Mouse (Mus musculus) activated CD4-positive, CD25-positive, alpha-beta regulatory T cell (primary cell): Measurements from ENCODE around the gene Cox6b2. TPM values are rescaled to one million over a fixed set of nuclear protein-coding genes. Genes with fewer than 3 reads are reported as not detected.

Experiments used
- polyA plus RNA-seq, 2 experiments: library from polyadenylated mRNA; unstranded; fragments of 100-300 nt; shearing (Covaris generic); gene quantifications; one replicate each; pipeline ENCODE4 v1.2.1; 2017

Gene Cox6b2
- 1 to 10 TPM; 3.0 to 9.5 TPM for polyA plus RNA-seq

DNA sequence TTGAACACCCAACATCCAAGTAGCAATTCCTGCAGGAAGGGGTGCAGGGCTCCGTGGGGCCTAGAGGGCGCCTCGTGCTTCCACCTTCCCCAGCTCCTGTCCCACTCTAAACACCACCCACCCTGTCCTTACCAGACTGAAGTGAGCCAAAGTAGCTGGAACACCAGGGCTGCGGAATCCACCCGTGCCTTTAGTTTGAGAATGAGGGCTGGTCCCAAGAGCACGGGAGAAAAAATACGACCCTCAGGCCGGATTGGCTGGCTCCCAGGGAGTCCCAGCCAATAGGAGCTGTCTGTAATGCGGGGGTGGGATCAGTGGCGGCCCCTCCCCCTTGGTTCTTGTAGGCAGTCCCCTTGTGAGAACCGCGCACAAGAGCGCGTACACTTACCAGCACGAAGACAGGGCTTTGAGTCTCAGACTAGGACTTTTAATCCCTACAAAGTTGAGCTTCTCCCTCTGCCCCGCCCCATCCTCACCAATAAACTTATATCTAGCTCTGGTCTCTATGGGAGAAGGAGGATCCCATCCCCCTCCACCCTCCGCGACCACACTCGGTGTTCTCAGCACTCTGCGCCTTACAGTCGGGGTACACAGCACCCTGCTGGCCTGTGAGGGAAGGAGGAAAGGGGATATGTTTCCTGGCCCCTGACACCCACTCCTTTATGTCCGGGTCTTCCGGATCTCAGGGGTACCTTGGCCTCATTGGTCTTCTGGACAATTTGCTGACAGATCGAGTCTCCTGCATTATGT lies at the start of gene Cox6b2:
Gene Cox6b2, minus strand, starts transcription at position 274 of the 750 bp plus-strand sequence.

DNA sequence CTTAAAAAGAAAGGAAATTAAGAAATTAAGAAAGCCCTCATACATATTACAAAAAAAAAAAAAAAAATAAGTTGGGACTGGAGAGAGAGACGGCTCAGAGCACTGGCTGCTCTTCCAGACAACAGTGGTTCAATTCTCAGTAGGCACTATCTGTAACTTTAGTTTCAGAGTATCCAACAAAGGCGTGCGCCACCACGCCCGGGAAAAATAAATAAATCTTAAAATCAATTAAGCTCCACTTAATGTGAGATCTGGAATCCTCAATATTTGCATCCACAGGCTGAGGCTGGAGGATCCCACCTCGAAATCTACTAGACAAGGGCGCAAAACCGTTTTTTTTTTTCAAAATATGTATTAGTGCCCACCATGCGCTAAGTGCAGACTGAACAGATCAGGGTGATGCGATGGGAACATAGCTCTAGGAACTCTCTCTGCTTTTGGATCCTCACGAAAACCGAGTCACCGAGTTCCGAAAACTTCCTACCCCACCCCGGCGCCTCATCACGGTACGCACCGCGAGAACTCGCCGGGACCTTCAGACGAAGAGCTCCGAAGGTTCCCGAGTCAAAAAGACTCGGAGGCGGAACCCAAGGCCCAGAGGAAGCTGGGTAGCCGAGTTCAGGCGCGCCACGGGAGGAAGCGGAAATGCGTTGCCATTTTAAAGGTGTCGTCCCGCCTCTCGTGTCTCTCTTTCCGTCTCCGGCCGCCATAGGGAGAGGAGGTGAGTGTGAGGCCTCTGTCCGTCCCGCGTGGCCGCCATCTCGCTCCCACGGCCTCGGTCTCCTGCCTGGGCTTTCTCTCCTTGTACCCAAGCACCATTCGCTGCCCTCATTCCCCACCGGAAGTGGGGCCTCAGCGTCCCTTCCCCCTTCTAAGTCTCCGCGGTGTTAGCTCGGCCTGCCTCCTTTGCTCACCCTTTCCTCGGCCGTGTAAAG lies 39.7 kb upstream of the Cox6b2 start, which contains the start of gene Rpl28:
Gene Rpl28, plus strand, starts transcription at position 597 of the 935 bp plus-strand sequence.

DNA sequence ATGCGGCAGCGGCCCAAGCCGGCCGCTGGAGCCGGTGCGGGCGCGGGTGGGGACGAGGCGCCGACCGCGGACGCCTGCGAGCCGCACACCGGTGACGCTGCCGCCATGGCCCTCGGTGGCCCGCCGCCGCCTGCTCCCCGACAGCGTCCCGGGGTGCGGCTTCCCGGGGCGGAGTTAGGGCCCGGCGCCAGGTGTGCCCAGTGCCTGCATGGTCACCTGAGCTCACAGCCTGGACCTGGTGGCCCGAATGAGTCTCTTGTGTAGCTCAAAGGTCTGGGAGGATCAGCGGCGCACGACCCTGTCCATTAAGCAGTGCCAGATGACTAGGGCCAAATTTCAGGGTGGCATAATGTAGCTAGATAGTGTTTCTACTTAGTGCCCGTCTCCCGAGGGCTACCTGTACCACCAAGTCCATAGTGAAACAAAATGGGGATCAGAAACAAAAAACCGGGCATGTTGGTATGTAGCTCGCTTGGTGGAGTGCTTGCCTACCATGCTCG lies 36.6 kb upstream of the Cox6b2 start, which contains the start of gene Tmem238:
Gene Tmem238, minus strand, starts transcription at position 221 of the 500 bp plus-strand sequence.

DNA sequence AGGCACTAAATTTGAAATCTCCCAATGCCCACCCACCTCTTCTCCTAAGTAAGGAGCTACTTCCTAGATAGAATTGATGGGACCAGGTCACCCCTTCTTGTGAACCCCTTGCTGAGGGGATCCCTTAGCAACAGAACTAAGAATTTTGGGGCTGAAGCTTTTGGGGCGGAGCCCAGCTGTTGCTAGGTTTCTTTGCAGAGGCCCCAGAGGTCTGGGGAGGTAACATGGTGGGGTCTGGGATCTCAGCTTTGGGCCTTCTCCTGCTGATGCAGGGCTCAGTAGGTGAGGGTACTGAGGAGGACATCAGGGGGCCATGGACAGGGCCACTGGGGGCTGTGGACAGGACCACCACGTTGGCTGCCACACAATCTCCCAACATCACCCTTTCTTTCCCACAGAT lies 29.9 kb upstream of the Cox6b2 start, which contains the start of the genes Il11 and Tmem190:
Gene Il11, minus strand, starts transcription at position 101 of the 400 bp plus-strand sequence.
Gene Tmem190, plus strand, starts transcription at position 179 of the 400 bp plus-strand sequence.

DNA sequence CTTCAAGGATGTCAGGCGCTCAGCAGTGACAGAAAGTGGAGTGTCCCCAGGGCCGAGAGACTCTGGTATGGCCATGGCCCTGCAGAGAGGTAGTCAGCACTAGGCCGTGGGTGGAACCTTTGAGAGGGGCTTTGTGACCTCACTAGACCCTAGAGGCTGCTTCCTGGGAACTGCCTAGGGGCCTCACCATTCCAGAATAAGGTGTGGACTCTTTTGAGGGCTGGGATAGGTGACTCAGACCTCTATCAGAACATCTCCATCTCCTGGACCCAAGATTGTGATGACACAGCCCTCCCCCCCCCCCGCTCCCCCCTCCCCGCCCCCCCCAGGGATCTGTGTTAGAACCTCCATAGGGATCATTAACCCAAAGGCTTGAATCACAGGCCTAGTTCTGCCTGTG lies 18.3 kb upstream of the Cox6b2 start, which contains the start of gene Fam71e2:
Gene Fam71e2, minus strand, starts transcription at position 101 of the 400 bp plus-strand sequence.

DNA sequence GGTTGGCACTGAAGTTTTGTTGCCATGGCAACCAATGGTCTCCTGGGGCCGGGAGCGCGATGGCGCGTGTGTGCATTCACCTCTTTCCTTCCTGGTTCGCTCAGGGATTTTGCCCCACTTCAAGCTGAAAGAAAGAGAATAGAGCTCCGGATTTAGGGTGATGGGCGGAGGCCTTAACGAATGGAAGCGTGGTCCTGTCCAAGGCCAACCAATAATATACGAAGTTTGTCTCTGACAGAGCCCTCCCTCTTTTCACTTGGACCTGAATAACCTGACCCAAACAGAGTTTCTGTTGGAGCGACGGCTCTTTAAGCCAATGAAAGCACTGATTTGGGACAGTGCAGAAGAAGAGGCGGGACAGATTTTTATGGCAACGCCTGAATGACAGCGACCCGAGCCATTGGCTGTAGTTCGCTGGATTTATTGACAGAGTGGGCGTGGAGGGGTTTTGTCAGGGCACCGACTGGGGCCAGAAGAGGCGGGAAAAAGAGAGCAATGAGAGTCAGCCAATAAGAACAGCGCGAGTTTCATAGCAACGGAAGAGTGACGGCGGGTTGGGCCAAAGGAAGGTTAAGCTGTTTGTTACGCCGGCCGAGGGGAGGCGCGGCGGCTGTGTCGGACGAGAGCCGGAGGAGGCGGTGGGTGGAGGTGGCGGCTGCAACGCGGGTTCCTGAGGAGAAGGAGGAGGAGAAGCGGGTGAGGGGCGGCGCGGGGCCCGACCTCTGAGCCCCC lies 13.2 kb downstream of the Cox6b2 start, which contains the start of gene Kmt5c:
Gene Kmt5c, plus strand, starts transcription at position 572 of the 732 bp plus-strand sequence.

DNA sequence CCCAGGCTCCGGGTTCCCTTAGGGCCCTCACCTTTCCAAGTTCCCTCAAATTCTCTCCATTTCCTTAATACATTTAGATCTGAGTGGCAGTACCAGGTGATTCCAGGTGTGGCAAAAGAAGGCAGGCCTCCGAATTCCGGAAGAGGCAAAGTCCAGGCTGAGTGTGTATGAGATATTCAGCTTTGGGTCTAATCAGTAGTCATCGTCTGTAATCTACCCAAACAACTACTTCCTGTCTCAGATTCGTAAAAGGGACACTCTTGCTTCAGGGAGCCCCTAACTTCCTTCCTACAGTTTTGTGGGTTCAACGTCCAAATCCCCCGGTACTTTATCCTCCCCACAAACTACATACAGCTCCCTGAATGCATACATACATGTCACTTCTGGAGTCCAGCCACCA lies 27.7 kb downstream of the Cox6b2 start, which contains the start of gene Tmem150b:
Gene Tmem150b, minus strand, starts transcription at position 81 of the 400 bp plus-strand sequence.

Other genes with a start within 250 kb of the Cox6b2 start
- gene Tnnt1, start 236.7 kb downstream of the Cox6b2 start, polyA plus RNA-seq = 10 to 100 TPM in 1 of 2 experiments, 1 to 10 TPM in 1; 6.2 to 15.6 TPM
- gene Tnni3, start 228.9 kb downstream of the Cox6b2 start, polyA plus RNA-seq = 1 to 10 TPM in 1 of 2 experiments, under 1 TPM in 1; 0.44 to 1.5 TPM
- gene Dnaaf3, start 220.6 kb downstream of the Cox6b2 start, polyA plus RNA-seq = 1 to 10 TPM; 1.1 to 1.3 TPM
- not detected for gene Syt5, start 205.6 kb downstream of the Cox6b2 start, polyA plus RNA-seq
- gene Ptprh, start 149.1 kb downstream of the Cox6b2 start, polyA plus RNA-seq = not detected
- 10 to 100 TPM; 11.0 to 15.2 TPM for gene Tmem86b, start 121.7 kb downstream of the Cox6b2 start, polyA plus RNA-seq
- gene Ppp6r1, start 94.1 kb downstream of the Cox6b2 start, polyA plus RNA-seq = 100 to 1,000 TPM; 185 to 259 TPM
- 10 to 100 TPM; 53.0 to 59.9 TPM for gene Hspbp1, start 68.0 kb downstream of the Cox6b2 start, polyA plus RNA-seq
- gene Brsk1, start 62.5 kb downstream of the Cox6b2 start, polyA plus RNA-seq = under 1 TPM in 1 of 2 experiments, not detected in 1; 0.61 TPM
- under 1 TPM in 1 of 2 experiments, not detected in 1; 0.25 TPM for gene Tmem150b, start 27.8 kb downstream of the Cox6b2 start, polyA plus RNA-seq
- gene Kmt5c, start 13.0 kb downstream of the Cox6b2 start, polyA plus RNA-seq = 10 to 100 TPM; 26.0 to 45.1 TPM
- not detected for gene Fam71e2, start 18.2 kb upstream of the Cox6b2 start, polyA plus RNA-seq
- under 1 TPM; 0.16 to 0.20 TPM for gene Il11, start 29.8 kb upstream of the Cox6b2 start, polyA plus RNA-seq
- not detected for gene Tmem190, start 29.8 kb upstream of the Cox6b2 start, polyA plus RNA-seq
- gene Tmem238, start 36.6 kb upstream of the Cox6b2 start, polyA plus RNA-seq = 1 to 10 TPM; 5.5 to 8.8 TPM
- gene Rpl28, start 39.8 kb upstream of the Cox6b2 start, polyA plus RNA-seq = 100 to 1,000 TPM; 316 to 505 TPM
- gene Ube2s, start 59.5 kb upstream of the Cox6b2 start, polyA plus RNA-seq = 100 to 1,000 TPM; 126 to 185 TPM
- gene Shisa7, start 91.6 kb upstream of the Cox6b2 start, polyA plus RNA-seq = not detected
- 10 to 100 TPM; 46.9 to 52.2 TPM for gene Isoc2b, start 117.2 kb upstream of the Cox6b2 start, polyA plus RNA-seq
- under 1 TPM; 0.37 to 0.84 TPM for gene Isoc2a, start 124.1 kb upstream of the Cox6b2 start, polyA plus RNA-seq
- gene Gm36210, start 153.4 kb upstream of the Cox6b2 start, polyA plus RNA-seq = under 1 TPM in 1 of 2 experiments, not detected in 1; 0.32 TPM
- gene Zfp628, start 162.1 kb upstream of the Cox6b2 start, polyA plus RNA-seq = 1 to 10 TPM; 2.2 to 3.1 TPM
- gene Nat14, start 168.9 kb upstream of the Cox6b2 start, polyA plus RNA-seq = under 1 TPM; 0.49 to 0.79 TPM
- gene Ssc5d, start 172.7 kb upstream of the Cox6b2 start, polyA plus RNA-seq = not detected
- not detected for gene Sbk2, start 211.3 kb upstream of the Cox6b2 start, polyA plus RNA-seq
- under 1 TPM in 1 of 2 experiments, not detected in 1; 0.05 TPM for gene Sbk3, start 218.1 kb upstream of the Cox6b2 start, polyA plus RNA-seq
- 10 to 100 TPM; 17.7 to 19.5 TPM for gene Zfp579, start 243.1 kb upstream of the Cox6b2 start, polyA plus RNA-seq